Mouse (Mus musculus) CH12.LX (cell line): ENCODE measurements around the gene Pin1. TPM values are rescaled to one million over a fixed set of nuclear protein-coding genes. Genes with fewer than 3 reads are reported as not detected.

Experiments
- DNase-seq: peaks from one replicate; pipeline ENCODE4 v3.0.0-alpha.2; 2013; ENCODE audit errors: extremely low read depth
- H3K27ac ChIP-seq: 2 replicates; pipeline ENCODE4 v1.5.1; 2012; ENCODE audit warnings: low read depth, mild to moderate bottlenecking, control low read depth, moderate library complexity; ENCODE audit not compliant: insufficient read depth
- H3K27me3 ChIP-seq: replicated peaks from 2 replicates; pipeline ENCODE3; 2012; ENCODE audit warnings: inconsistent platforms
- H3K36me3 ChIP-seq, 2 experiments: replicated peaks in 1 of 2; 2 replicates each; pipeline versions ENCODE3 to v1.6.1; 2012; ENCODE audit warnings: inconsistent platforms in 1 of 2, low read length in 1 of 2, mild to moderate bottlenecking in 1 of 2, mixed read lengths in 1 of 2, moderate library complexity in 1 of 2; ENCODE audit not compliant: control insufficient read depth in 1 of 2, insufficient read depth in 1 of 2
- H3K4me1 ChIP-seq, 2 experiments: 2 replicates each; pipeline ENCODE4 v1.6.1; 2012; ENCODE audit warnings: inconsistent platforms in 1 of 2, moderate library complexity in 1 of 2; ENCODE audit not compliant: insufficient read depth in 2 of 2, control insufficient read depth in 1 of 2
- H3K4me2 ChIP-seq: 2 replicates; pipeline ENCODE4 v1.6.1; 2012; ENCODE audit warnings: low read depth, mild to moderate bottlenecking, control low read depth; ENCODE audit not compliant: poor library complexity, insufficient read depth, severe bottlenecking
- H3K4me3 ChIP-seq, 3 experiments: fragments of 150-350 bp in 1 of 3; sonication (generic) in 1 of 3; replicated peaks in 1 of 3; 2 replicates each; pipeline versions ENCODE3 to v1.5.1; 2011 to 2012; ENCODE audit warnings: low read depth in 2 of 3, low read length in 2 of 3, mild to moderate bottlenecking in 2 of 3, moderate library complexity in 2 of 3, control low read depth in 1 of 3, improper control_type of control experiment in 1 of 3, inconsistent platforms in 1 of 3, mixed read lengths in 1 of 3; ENCODE audit not compliant: poor library complexity in 1 of 3
- H3K79me2 ChIP-seq: replicated peaks from 2 replicates; pipeline ENCODE4 v1.6.1; 2012; ENCODE audit warnings: mild to moderate bottlenecking, moderate library complexity; ENCODE audit not compliant: control insufficient read depth, poor library complexity, insufficient read depth, severe bottlenecking; ENCODE audit errors: extremely low read depth
- H3K9ac ChIP-seq: 2 replicates; pipeline ENCODE4 v1.6.1; 2012; ENCODE audit warnings: low read depth, mild to moderate bottlenecking, control low read depth, moderate library complexity; ENCODE audit not compliant: insufficient read depth
- H3K9me3 ChIP-seq: replicated peaks from 2 replicates; pipeline ENCODE3; 2012; ENCODE audit warnings: low read length, inconsistent platforms, mixed read lengths
- CHD1 ChIP-seq: IDR thresholded peaks from 2 replicates; pipeline ENCODE4 v1.6.1; 2012; ENCODE audit warnings: low read depth, low read length, improper control_type of control experiment, inconsistent platforms
- CTCF ChIP-seq, 2 experiments: IDR thresholded peaks in 1 of 2; conservative IDR thresholded peaks in 1 of 2; 2 replicates each; pipeline ENCODE4 v1.5.1; 2011 to 2012; ENCODE audit warnings: low read depth in 2 of 2, low read length in 2 of 2, improper control_type of control experiment in 1 of 2, inconsistent platforms in 1 of 2, mild to moderate bottlenecking in 1 of 2, moderate library complexity in 1 of 2
- E2F4 ChIP-seq: IDR thresholded peaks from 2 replicates; pipeline ENCODE4 v1.6.1; 2011; ENCODE audit warnings: low read depth, low read length, improper control_type of control experiment; ENCODE audit not compliant: insufficient replicate concordance
- EP300 ChIP-seq: IDR thresholded peaks from 2 replicates; pipeline ENCODE4 v1.6.1; 2011; ENCODE audit warnings: low read length, improper control_type of control experiment
- GABPA ChIP-seq: IDR thresholded peaks from 2 replicates; pipeline ENCODE4 v1.6.1; 2012; ENCODE audit warnings: low read depth, low read length, improper control_type of control experiment, inconsistent platforms; ENCODE audit not compliant: insufficient replicate concordance
- HCFC1 ChIP-seq: IDR thresholded peaks from 2 replicates; pipeline ENCODE4 v1.6.1; 2012; ENCODE audit warnings: low read depth, mild to moderate bottlenecking, inconsistent platforms, low read length, improper control_type of control experiment
- IRF4 ChIP-seq: IDR thresholded peaks from 2 replicates; pipeline ENCODE4 v1.6.1; 2014; ENCODE audit warnings: low read depth, mild to moderate bottlenecking, inconsistent platforms, low read length, improper control_type of control experiment
- JUND ChIP-seq: conservative IDR thresholded peaks from 2 replicates; pipeline ENCODE4 v1.6.1; 2011; ENCODE audit warnings: low read depth, low read length, improper control_type of control experiment
- KAT2A ChIP-seq: IDR thresholded peaks from 2 replicates; pipeline ENCODE4 v1.6.1; 2012; ENCODE audit warnings: low read length, improper control_type of control experiment, inconsistent platforms; ENCODE audit not compliant: insufficient replicate concordance
- MAFK ChIP-seq: IDR thresholded peaks from 2 replicates; pipeline ENCODE4 v1.6.1; 2011; ENCODE audit warnings: low read length, improper control_type of control experiment; ENCODE audit not compliant: insufficient replicate concordance
- MAZ ChIP-seq: IDR thresholded peaks from 2 replicates; pipeline ENCODE4 v1.6.1; 2012; ENCODE audit warnings: low read depth, mild to moderate bottlenecking, inconsistent platforms, low read length, improper control_type of control experiment, moderate library complexity
- MXI1 ChIP-seq: IDR thresholded peaks from 2 replicates; pipeline ENCODE4 v1.6.1; 2011; ENCODE audit warnings: mild to moderate bottlenecking, low read depth, low read length, improper control_type of control experiment
- MYC ChIP-seq: IDR thresholded peaks from 2 replicates; pipeline ENCODE4 v1.6.1; 2011; ENCODE audit warnings: low read depth, mild to moderate bottlenecking, improper control_type of control experiment, low read length
- NELFE ChIP-seq: IDR thresholded peaks from 2 replicates; pipeline ENCODE4 v1.6.1; 2011; ENCODE audit warnings: low read depth, low read length, improper control_type of control experiment
- POLR2A ChIP-seq: IDR thresholded peaks from 2 replicates; pipeline ENCODE4 v1.6.1; 2011; ENCODE audit warnings: low read depth, mild to moderate bottlenecking, improper control_type of control experiment, low read length
- POLR2AphosphoS2 ChIP-seq: IDR thresholded peaks from 2 replicates; pipeline ENCODE4 v1.6.1; 2011; ENCODE audit warnings: low read depth, low read length, improper control_type of control experiment
- RCOR1 ChIP-seq: conservative IDR thresholded peaks from 2 replicates; pipeline ENCODE4 v1.6.1; 2012; ENCODE audit warnings: low read depth, mild to moderate bottlenecking, inconsistent platforms, low read length, improper control_type of control experiment
- SIN3A ChIP-seq: IDR thresholded peaks from 2 replicates; pipeline ENCODE4 v1.6.1; 2012; ENCODE audit warnings: low read length, improper control_type of control experiment, inconsistent platforms
- SMC3 ChIP-seq: IDR thresholded peaks from 2 replicates; pipeline ENCODE4 v1.6.1; 2011; ENCODE audit warnings: low read depth, low read length, improper control_type of control experiment
- USF1 ChIP-seq: IDR thresholded peaks from 2 replicates; pipeline ENCODE4 v1.6.1; 2014; ENCODE audit warnings: low read depth, mild to moderate bottlenecking, inconsistent platforms, low read length, improper control_type of control experiment
- ZKSCAN1 ChIP-seq: IDR thresholded peaks from 2 replicates; pipeline ENCODE4 v1.6.1; 2012; ENCODE audit warnings: low read depth, inconsistent platforms, low read length, improper control_type of control experiment, borderline replicate concordance
- dilution Hi-C: fragments of 300-500 bp; cut with MboI; formaldehyde crosslinking; loops from 2 replicates; pipeline ENCODE4 v1.14.3; 2020; ENCODE audit warnings: low sequenced_read_pairs; ENCODE audit not compliant: extremely low pct_unique_long_range_greater_than_20kb, extremely low pct_ligation_motif_present
- in situ Hi-C: fragments of 300-500 bp; cut with MboI; formaldehyde crosslinking; loops from 3 replicates; pipeline ENCODE4 v1.14.3; 2019; ENCODE audit warnings: low sequenced_read_pairs, low pct_ligation_motif_present, low pct_unique_long_range_greater_than_20kb, mixed read lengths
- polyA plus RNA-seq: library from polyadenylated mRNA; unstranded; fragments of >175 nt; gene quantifications from 2 replicates; pipeline ENCODE4 v1.2.1, GENCODE M21; 2012; ENCODE audit warnings: low read depth; ENCODE audit not compliant: insufficient read length
- total RNA-seq, 2 experiments: library from RNA; depleted of rRNA; stranded (reverse); fragments of 300-350 nt in 1 of 2; fragments of >200 nt in 1 of 2; gene quantifications; 2 replicates each; pipeline ENCODE4 v1.2.3; 2012 to 2014

Pin1 gene
- total and polyA plus RNA-seq, 3 experiments, result 37.0 to 48.6 (median 43.0) TPM

- no peaks in the 10 kb centered on the region for H3K9me3 ChIP-seq
- no peak overlapping the region for H3K27ac ChIP-seq
- H3K79me2 ChIP-seq, result no peaks in the 10 kb centered on the region
- peaks cover 4% of the 10 kb centered on the region for H3K27me3 ChIP-seq
- peaks cover 0 to 9% of the 10 kb centered on the region in 2 experiments; a peak in 3 of 4 replicates for H3K4me1 ChIP-seq
- in situ Hi-C loops, result no loop called here
- H3K9ac ChIP-seq, result no peak overlapping the region
- H3K36me3 ChIP-seq, result no peaks in the 10 kb centered on the region
- no peak for TF ChIP-seq CHD1
- no peak for TF ChIP-seq SMC3
- TF ChIP-seq KAT2A, result no peak
- TF ChIP-seq SIN3A, result no peak
- TF ChIP-seq RCOR1, result no peak
- TF ChIP-seq IRF4, result no peak
- TF ChIP-seq EP300, result no peak
- TF ChIP-seq JUND, result no peak
- no peak for TF ChIP-seq NELFE
- TF ChIP-seq USF1, result no peak
- TF ChIP-seq MAZ, result no peak
- TF ChIP-seq HCFC1, result no peak
- no peak for TF ChIP-seq MXI1
- TF ChIP-seq POLR2A, result no peak
- TF ChIP-seq ZKSCAN1, result no peak
- TF ChIP-seq CTCF (conservative IDR thresholded peaks at IDR 0.05 in 1 of 2, IDR thresholded peaks at IDR 0.05 in 1 of 2; ENCODE audit: low read depth in 2 of 2, low read length in 2 of 2), result no peak
- no peak for TF ChIP-seq MYC
- no peak overlapping the region for H3K4me3 ChIP-seq
- H3K4me2 ChIP-seq, result 0 out of 2 replicates have a peak overlapping the region, but pooled peaks have one; percentile 37
- dilution Hi-C loops, result no loop called here
- DNase-seq, result no peak
Measured at GRCm38 (mm10) chr9:20685081-20685861, 33.4 kb downstream of the Pin1 start.

- peaks cover 0 to 16% of the 10 kb centered on the region in 2 experiments; a peak in 3 of 4 replicates for H3K4me1 ChIP-seq
- dilution Hi-C loops, result no loop called here
- H3K27me3 ChIP-seq, result peaks cover 5% of the 10 kb centered on the region
- H3K9ac ChIP-seq, result no peak overlapping the region
- no peak for TF ChIP-seq IRF4
- TF ChIP-seq KAT2A, result no peak
- no peak for TF ChIP-seq GABPA
- no peak for TF ChIP-seq SIN3A
- no peak for TF ChIP-seq MAFK
- TF ChIP-seq E2F4, result no peak
- TF ChIP-seq POLR2AphosphoS2, result no peak
- TF ChIP-seq RCOR1, result no peak
- no peaks in the 10 kb centered on the region for H3K36me3 ChIP-seq
- no peaks in the 10 kb centered on the region for H3K9me3 ChIP-seq
- no peak overlapping the region for H3K4me2 ChIP-seq
- no peaks in the 10 kb centered on the region for H3K79me2 ChIP-seq
- no peak overlapping the region for H3K27ac ChIP-seq
- H3K4me3 ChIP-seq, result no peak overlapping the region
- DNase-seq, result no peak
- in situ Hi-C loops, result no loop called here
Measured at GRCm38 (mm10) chr9:20689403-20689802, 37.5 kb downstream of the Pin1 start.
